Mouse (Mus musculus): ENCODE measurements around the gene Afmid.
"Not testable (repeated sequence)": the region's sequence is repeated elsewhere in the genome, so short reads cannot be mapped to it uniquely, and the experiment has no call there.

Gene Afmid

DNA sequence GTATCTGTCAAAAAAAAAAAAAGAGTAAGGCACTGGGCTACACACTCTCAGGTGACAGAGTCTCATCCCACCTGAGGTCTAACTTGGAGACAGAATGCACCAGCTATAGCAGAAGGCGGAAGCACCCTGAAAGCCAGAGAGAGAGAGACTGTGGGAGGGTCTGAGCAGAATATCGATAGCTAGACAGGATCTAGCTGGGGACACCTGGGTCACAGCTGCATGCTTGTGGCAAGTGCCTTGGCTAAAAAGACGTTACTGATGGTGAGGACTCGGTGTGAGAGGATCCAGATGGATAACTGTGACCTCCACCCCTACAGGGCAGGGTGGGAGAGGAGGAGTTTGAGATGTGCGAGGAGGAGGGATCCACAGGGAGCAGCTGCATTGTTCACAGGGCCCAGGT, 28.8 kb upstream of the Afmid start:
- DNase-seq: no peak

- no peak for DNase-seq
Measured at GRCm38 (mm10) chr11:117797511-117798159, 28.1 kb upstream of the Afmid start, which contains the start of gene 6030468B19Rik. Gene 6030468B19Rik (plus strand): TSS chr11:117797660.

GRCm38 (mm10) chr11:117798160-117798541, 27.6 kb upstream of the Afmid start:
- peak in 1 of 2 experiments; percentile 41 for DNase-seq

GRCm38 (mm10) chr11:117799174-117799573, 26.6 kb upstream of the Afmid start:
- DNase-seq: no peak

GRCm38 (mm10) chr11:117800038-117800437, 25.7 kb upstream of the Afmid start:
- DNase-seq: no peak

DNA sequence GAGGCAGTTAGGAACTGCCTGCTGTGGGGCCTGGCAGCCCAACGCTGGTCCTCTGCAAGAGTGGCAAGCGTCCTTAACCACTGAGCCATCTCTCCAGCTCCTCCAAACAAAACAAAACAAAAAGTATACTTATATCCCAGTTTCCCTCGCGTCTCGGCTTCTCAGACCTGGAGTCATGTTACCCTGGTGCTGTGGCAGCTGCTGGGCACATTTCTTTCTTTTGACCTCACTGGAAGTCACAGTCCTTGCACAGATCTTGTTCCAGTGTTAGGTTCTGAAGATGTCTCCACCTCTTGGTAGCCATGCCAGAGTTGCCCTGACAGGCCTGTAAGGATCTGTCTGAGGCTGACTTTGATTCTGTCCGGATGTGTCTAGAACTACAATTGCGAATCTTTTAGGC, 24.1 kb upstream of the Afmid start:
- DNase-seq: no peak

- no peak for DNase-seq
Measured at GRCm38 (mm10) chr11:117803166-117803688, 22.5 kb upstream of the Afmid start.

DNA sequence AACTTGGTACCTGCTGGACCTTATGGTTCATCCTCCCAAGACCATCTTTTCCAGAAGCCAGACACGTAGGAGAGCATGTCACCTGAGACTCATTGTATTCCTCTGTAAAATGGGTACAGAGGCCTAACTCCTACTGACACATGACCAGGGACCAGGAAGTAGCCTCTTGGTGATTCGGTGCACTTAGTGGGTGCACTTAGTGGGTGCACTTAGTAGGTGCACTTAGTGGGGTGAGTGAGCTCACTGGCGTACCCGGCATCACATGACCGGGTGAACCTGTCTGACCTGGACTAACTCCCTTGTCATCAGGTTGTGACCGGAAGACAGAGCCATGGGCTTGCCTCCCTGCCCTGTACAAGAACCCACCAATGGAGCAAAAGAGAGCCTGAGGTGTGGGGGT, 18.9 kb upstream of the Afmid start:
- no peak for DNase-seq

DNA sequence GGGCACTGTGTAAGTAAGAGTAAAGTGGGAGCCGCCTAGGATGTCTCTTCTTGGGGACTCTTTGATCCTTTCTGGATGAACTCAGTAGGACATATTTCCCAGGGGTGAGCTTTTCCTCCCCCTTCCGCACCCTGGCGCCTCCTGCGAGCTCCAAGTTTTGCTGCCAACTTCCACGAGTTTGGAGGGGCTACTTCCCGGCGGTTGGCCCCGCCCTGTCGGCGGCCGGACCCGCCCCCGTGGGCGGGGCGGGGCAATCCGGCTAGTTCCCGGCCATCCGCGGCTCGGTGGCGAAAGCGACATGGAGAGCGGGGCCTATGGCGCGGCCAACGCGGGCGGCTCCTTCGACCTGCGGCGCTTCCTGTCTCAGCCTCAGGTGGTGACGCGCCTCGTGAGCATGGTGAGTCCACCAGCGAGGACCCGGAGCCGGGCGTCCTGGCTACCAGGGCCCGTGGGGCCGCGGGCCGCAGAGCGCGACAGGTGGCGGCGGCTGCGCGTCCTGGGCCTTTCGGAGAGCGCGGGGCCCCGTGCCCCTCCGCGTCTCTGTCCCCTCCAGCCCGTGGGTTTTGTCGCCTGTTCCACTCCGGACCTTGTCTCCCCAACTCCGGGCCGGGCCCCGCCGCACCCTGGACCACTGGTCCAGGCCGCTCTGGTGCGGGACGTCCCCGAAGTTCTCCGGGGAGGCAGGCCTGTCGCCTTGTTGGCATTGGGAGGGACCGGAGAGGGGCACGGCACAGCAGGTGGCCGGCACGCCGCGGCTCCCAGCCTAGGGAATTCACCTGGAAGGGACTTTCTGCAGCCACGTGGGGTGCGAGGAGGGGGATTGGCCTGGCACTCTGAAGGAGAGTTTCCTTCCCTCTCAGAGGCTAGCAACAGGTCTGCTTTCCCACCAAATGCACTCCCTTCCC, 16.1 kb upstream of the Afmid start, which contains the start of the genes Gm20708 and Syngr2:
Gm20708 (plus strand) TSS at position 262 of the 905 bp plus-strand sequence.
Syngr2 (plus strand) TSS at position 262 of the 905 bp plus-strand sequence.
- DNase-seq: peak; percentile 46 to 58

DNA sequence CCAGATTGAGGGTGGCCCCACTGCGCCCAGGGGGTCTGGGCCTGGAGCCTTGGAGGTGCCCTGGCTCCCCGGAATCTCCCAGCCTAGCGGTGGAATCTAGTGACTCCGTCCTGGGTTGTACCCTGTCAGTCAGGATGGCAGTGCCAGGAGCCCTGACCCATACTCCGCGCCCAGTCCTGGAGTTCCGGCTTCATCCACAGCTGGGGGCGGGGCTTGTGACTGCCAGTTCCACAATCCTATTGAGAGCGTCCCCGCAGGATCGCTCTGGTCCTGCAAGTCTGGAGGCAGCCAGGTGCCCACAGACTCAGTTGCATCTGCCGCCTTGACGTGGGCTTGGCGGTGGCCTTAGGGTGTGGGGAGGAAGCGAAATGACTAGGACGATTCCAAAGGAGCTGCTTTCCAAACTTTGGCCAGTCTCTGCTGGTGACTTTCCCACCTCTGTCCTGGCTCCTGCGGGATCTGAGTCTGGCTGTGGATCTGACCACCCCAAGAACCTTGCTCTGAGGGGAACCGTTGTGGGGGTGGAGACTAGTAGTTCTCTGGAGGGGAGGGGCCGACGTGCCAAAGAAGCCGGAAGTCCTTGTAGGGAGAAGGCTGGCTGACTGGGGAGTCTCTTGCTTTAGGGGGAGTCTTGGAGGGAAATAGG, 15.2 kb upstream of the Afmid start:
- peak; percentile 67 to 80 for DNase-seq

GRCm38 (mm10) chr11:117813867-117814266, 11.9 kb upstream of the Afmid start:
- DNase-seq: no peak

- DNase-seq: no peak
Measured at GRCm38 (mm10) chr11:117814704-117815366, 10.9 kb upstream of the Afmid start.

DNA sequence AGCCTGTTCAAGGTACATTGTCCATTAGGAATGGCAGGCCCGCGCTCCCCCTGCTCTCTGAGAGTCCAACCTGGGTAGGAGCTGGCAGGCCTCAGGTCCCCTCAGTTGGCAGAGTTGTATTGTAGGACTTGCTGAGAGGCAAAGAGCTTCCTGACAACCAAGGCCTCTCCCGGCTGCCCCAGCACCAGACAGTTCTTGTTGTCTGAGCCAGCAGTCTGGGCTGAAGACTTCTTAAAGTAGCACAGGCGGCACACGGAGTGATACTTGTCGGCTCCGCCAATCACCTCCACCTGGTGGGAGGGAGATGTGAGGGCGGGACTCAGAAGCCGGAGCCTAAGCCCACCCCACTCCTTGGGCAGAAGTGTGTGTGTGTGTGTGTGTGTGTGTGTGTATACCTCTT, 9.9 kb upstream of the Afmid start:
- DNase-seq: not testable (repeated sequence)

GRCm38 (mm10) chr11:117816389-117816996, 9.2 kb upstream of the Afmid start:
- no peak for DNase-seq

DNA sequence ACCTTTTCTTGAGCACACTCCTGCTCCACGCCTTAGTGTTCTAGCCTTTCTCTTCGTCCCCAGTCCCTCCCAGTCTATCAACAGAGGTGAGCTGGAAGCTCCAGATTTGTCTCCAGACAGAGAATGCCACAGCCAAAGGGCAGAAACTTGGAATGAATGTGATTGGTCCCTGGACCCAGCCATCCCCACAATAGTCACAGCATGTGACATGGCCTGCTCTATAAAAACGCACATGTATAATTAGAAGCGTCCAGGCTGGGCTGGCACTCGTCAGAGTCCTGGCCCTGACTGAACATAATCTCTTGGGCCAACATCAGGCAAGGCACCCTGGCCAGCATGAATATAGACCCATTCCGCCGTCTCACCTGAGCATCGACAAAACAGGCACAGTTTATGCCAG, 6.6 kb upstream of the Afmid start:
- DNase-seq: no peak

- DNase-seq: no peak
Measured at GRCm38 (mm10) chr11:117820173-117820572, 5.6 kb upstream of the Afmid start.

- DNase-seq: no peak
Measured at GRCm38 (mm10) chr11:117821868-117822267, 3.9 kb upstream of the Afmid start.

DNA sequence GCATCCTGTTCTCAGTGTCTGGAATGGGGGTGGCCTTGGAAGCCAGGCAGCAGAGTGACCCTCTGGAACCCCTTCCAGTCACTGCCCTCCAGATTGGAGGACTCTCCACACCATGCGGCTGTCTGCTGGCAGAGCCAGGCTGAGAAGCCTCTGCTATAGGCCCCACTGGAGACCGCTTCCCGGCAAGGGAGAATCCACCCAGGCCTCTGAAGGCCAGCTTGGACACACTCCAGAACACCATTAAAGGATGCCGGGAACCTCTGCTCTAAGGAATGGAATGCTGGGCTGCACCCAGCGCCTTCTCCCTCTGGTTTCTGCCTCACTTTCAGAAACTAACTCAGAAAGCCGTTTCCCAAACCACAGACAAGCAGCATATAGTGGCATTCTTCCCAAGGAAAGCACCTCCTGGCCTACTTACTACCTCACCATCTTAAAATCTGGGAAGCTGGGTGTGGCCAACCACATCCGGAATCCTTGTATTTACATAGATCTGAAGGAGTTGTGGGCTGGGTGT, 2.9 kb upstream of the Afmid start:
- DNase-seq: no peak

DNA sequence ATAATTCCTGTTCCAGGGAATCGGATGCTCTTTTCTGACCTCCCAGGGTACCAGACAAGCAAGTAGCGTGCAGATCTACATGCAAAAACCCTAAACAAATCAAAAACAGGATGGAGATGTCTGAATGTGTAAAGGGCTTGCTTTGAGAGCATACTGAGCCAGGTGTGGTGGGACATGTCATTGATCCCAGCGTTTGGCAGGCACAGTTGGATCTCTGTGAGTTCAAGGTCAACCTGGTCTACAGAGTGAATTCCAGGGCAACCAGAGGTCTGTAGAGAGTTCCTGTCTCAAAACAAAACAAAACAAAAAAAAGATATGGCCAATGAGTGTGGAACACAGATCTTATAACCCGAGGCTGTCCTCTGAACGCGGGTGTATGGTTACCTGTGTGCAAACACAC, 2.3 kb upstream of the Afmid start:
- no peak for DNase-seq

DNA sequence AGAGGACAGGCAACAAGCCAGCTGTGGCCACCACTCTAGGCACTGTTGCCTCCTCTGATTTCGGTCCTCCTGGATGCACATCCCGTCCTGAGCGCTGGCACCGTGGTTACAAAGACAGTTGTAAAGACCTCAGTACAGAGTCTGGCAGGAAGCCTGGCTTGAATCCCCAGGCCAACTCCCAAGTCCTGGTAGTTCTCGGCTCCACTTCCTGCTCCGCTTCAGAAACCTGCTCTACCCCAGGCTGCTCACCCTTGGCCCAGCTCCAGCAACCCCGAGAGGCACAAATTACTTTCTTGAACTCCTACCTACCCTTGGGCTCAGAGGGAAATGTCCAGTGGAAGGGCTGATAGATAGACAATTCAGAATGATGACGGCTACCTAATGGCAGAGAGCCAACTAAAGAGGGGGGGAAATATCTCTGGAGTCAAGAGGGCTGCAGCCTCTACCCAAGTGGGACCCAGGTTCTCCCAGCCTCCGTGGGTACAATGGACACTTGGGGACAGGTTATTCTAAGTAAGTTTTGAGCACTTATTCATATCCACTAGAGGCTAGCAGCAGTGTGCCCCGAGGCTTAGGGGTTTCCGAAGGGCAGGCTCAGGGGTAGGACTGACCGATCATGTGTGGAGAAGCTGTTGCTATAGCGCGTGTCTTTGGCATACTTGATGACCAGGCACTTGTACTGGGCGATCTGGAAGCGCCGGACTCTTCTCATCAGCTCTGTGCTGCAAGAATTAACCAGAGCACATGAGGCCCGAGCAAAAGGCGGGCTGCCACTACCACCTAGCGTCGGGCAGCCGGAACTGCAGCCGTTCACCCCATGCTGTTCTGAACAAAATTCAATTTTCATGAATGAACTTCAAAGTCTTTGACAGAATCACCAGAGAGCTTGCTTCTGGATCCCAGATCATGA, 1.4 kb upstream of the Afmid start:
- DNase-seq: peak; percentile 54 to 69

GRCm38 (mm10) chr11:117826164-117826563, 440 bp downstream of the Afmid start:
- no peak for DNase-seq
